8 mouse cellular contexts compared by ENCODE assay signal in the genomic region with DNA sequence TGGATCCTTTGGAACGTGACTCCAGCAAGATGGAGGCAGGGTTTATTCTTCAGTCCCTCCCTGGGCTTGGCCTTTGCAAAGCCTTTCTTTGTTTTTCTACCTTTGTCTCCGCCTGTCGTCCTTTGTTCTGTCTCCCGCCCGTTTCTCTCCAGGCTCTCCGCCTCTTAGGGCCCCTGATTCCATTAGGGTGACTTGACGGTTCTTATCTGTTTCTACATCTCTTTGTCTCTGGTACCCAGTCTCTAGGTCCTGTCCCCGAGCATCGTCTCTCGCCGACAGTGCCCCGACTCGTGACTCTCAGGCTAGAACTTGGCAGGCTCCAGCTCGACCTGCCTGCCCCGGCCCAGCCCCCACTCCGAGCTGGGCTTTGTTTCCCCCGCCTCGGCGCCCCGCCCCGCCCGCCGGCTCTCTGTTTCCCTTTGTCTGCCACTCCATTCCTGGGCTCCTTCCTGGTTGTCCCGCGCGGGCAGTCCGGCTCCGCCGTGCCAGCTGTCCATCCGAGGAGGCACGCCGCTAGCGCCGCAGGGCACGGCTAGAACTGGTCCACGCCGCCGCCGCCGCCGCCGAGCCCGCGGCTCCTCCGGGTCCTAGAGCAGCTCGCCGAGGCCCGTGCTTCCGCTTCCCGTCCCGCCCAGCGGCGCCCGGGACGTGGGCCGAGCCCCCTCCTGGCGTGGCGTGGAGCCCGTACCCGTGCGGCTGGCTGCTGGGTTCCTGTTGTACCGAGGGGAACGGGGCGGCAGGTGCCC. TPM values are rescaled to one million over a fixed set of nuclear protein-coding genes. Genes with fewer than 3 reads are reported as not detected.
DNase-seq lines count a peak whose midpoint lies in the region; ATAC-seq and TF ChIP-seq lines count a peak whose summit lies in the region.

A gene (plus strand): TSS at position 440 of the 746 bp plus-strand sequence.
A gene (minus strand): TSS at position 509 of the 746 bp plus-strand sequence.

- DNase-seq in MEL-GATA-1-ER (ENCODE audit: extremely low read depth, low read depth): peak; percentile 50
- DNase-seq in cerebellum, adult 8-10 months: peak; percentile 85
- peak; percentile 72 for DNase-seq in forelimb bud, embryonic 11.5 days (ENCODE audit: low read depth, low spot score)
- DNase-seq in heart, postnatal 4 days: peak; percentile 85
- DNase-seq in layer of hippocampus, adult 9-11 months: peak; percentile 83
- DNase-seq in thymus, adult 2 months: peak; percentile 85

- no peaks in the 10 kb centered on the region for H3K9me3 ChIP-seq in lung, embryonic 16.5 days (ENCODE audit: control insufficient read depth, low read length)

- WGBS in lung, embryonic 16.5 days: under 1% methylated on average over 61 of the region's 64 CpGs
- under 1% methylated on average over 64 of the region's 64 CpGs for WGBS in olfactory bulb, adult 2 months
- WGBS in thymus, adult 2 months: under 1% methylated on average over 64 of the region's 64 CpGs

- H3K27ac ChIP-seq in lung, embryonic 16.5 days (ENCODE audit: low read length): peak within 1 kb of the TSS; percentile 99
- peak within 1 kb of the TSS; percentile 86 for H3K27ac ChIP-seq in olfactory bulb, adult 2 months (ENCODE audit: insufficient read depth, low read depth, low read length)
- peak within 1 kb of the TSS; percentile 93 for H3K27ac ChIP-seq in thymus, adult 2 months (ENCODE audit: control insufficient read depth, insufficient read depth, low read length)

- H3K4me2 ChIP-seq in lung, embryonic 16.5 days (ENCODE audit: low read depth, low read length): peak within 1 kb of the TSS; percentile 76

- peaks cover 26% of the 10 kb centered on the region for H3K4me1 ChIP-seq in lung, embryonic 16.5 days (replicated peaks; ENCODE audit: control insufficient read depth, insufficient read depth, low read length)
- peaks cover 11% of the 10 kb centered on the region for H3K4me1 ChIP-seq in olfactory bulb, adult 2 months (ENCODE audit: control insufficient read depth, insufficient read depth, low read length)
- H3K4me1 ChIP-seq in thymus, adult 2 months (replicated peaks; ENCODE audit: control insufficient read depth, insufficient read depth, low read length): peaks cover 28% of the 10 kb centered on the region

- H3K36me3 ChIP-seq in lung, embryonic 16.5 days (ENCODE audit: control insufficient read depth, insufficient read depth, low read length): peaks cover 26% of the 10 kb centered on the region
- H3K36me3 ChIP-seq in thymus, adult 2 months (ENCODE audit: control insufficient read depth, insufficient read depth, low read length): peaks cover 25% of the 10 kb centered on the region

- H3K9ac ChIP-seq in lung, embryonic 16.5 days (ENCODE audit: low read length): peak within 1 kb of the TSS; percentile 97

- H3K27me3 ChIP-seq in lung, embryonic 16.5 days (ENCODE audit: control insufficient read depth, insufficient read depth, low read depth, low read length): no peaks in the 10 kb centered on the region
- H3K27me3 ChIP-seq in thymus, adult 2 months (ENCODE audit: control insufficient read depth, insufficient read depth, low read length): no peaks in the 10 kb centered on the region

- ATAC-seq in lung, embryonic 16.5 days (ENCODE audit: low read depth): peak; percentile 94

- no peak for TF ChIP-seq CTCF in olfactory bulb, adult 2 months (IDR thresholded peaks at IDR 0.05; ENCODE audit: insufficient read depth, low read depth, low read length)
- peak; percentile 56; the same call in 1 of the 2 replicates for TF ChIP-seq CTCF in thymus, adult 2 months (IDR thresholded peaks at IDR 0.05; ENCODE audit: borderline replicate concordance, control insufficient read depth, extremely low read depth, insufficient read depth, low read length, poor library complexity)

- TF ChIP-seq POLR2A in olfactory bulb, adult 2 months (IDR thresholded peaks at IDR 0.05; ENCODE audit: insufficient read depth, low read depth, low read length): peak; percentile 55; the same call in 1 of the 2 replicates
- TF ChIP-seq POLR2A in thymus, adult 2 months (IDR thresholded peaks at IDR 0.05; ENCODE audit: control insufficient read depth, extremely low read depth, insufficient read depth, low read length, poor library complexity): peak; percentile 93

- peak within 1 kb of the TSS; percentile 98 for H3K4me3 ChIP-seq in lung, embryonic 16.5 days (ENCODE audit: low read length)
- H3K4me3 ChIP-seq in olfactory bulb, adult 2 months (ENCODE audit: insufficient read depth, low read depth, low read length): peak within 1 kb of the TSS; percentile 86
- H3K4me3 ChIP-seq in thymus, adult 2 months (ENCODE audit: control insufficient read depth, insufficient read depth, low read length): peak within 1 kb of the TSS; percentile 71

RNA-seq across cellular contexts. Expression of the first gene that starts in this region (rescaled TPM):
- total RNA-seq in heart, postnatal 4 days (2021): 10 to 100 TPM in 1 of 2 experiments, 1 to 10 TPM in 1; 9.2 to 10.8 TPM
- 27.7 and 32.3 TPM in 2 replicates for polyA plus RNA-seq in lung, embryonic 16.5 days (2015; fragmentation: Nextera tagmentation; extraction: Ambion mirVana)
- polyA plus RNA-seq in olfactory bulb, adult 2 months (2012; ENCODE audit: insufficient read depth, insufficient read length, low replicate concordance, missing spikeins): not detected in 2 replicates
- polyA plus RNA-seq in thymus, adult 2 months (2012; rRNA removed): 30.4 and 31.6 TPM in 2 replicates

RNA-seq across cellular contexts. Expression of the second gene that starts in this region (rescaled TPM):
- 10 to 100 TPM; 11.2 to 12.1 TPM for total RNA-seq in heart, postnatal 4 days (2021)
- 23.2 and 23.4 TPM in 2 replicates for polyA plus RNA-seq in lung, embryonic 16.5 days (2015; fragmentation: Nextera tagmentation; extraction: Ambion mirVana)
- polyA plus RNA-seq in olfactory bulb, adult 2 months (2012; ENCODE audit: insufficient read depth, insufficient read length, low replicate concordance, missing spikeins): 2,394 TPM in 1 of 2 replicates, not detected in the other
- 1,045 and 1,102 TPM in 2 replicates for polyA plus RNA-seq in thymus, adult 2 months (2012; rRNA removed)

Comparison
In these comparisons a context has a peak if more than half of its experiments do, and no peak if none do; other contexts are left out.
1. Peak in every context shown above with its lines: DNase-seq, ATAC-seq, H3K4me3 ChIP-seq and H3K27ac ChIP-seq.
2. RNA of the first gene that starts in this region (polyA plus RNA-seq): 30.4 to 31.6 TPM in thymus, adult 2 months and 27.7 to 32.3 TPM in lung, embryonic 16.5 days; not detected in olfactory bulb, adult 2 months; every median in the first group is over 10 times any median in the second.